Mouse (Mus musculus) lung, embryonic 16.5 days (tissue): ENCODE data around the gene Srpk2. TPM values are rescaled to one million over a fixed set of nuclear protein-coding genes. Genes with fewer than 3 reads are reported as not detected.

Experiments used
- ATAC-seq: fragments of 200-750 bp; cut with Nextera tagmentation; 2 replicates; pipeline ENCODE4 v1.8.0; 2017; ENCODE audit warnings: low read depth, mild to moderate bottlenecking, moderate library complexity
- H3K27ac ChIP-seq: fragments of 300-500 bp; sonication (generic); 2 replicates; pipeline ENCODE4 v1.5.1; 2014; ENCODE audit warnings: mild to moderate bottlenecking, control low read depth, low read length
- H3K27me3 ChIP-seq: fragments of 300-500 bp; sonication (generic); 2 replicates; pipeline ENCODE4 v1.6.1; 2014; ENCODE audit warnings: low read depth, low read length, mixed read lengths; ENCODE audit not compliant: control insufficient read depth, insufficient read depth
- H3K36me3 ChIP-seq: fragments of 300-500 bp; sonication (generic); 2 replicates; pipeline ENCODE4 v1.6.1; 2014; ENCODE audit warnings: low read length; ENCODE audit not compliant: control insufficient read depth, insufficient read depth
- H3K4me1 ChIP-seq: fragments of 300-500 bp; sonication (generic); replicated peaks from 2 replicates; pipeline ENCODE4 v1.6.1; 2014; ENCODE audit warnings: low read length, mixed read lengths; ENCODE audit not compliant: control insufficient read depth, insufficient read depth
- H3K4me2 ChIP-seq: fragments of 300-500 bp; sonication (generic); 2 replicates; pipeline ENCODE4 v1.6.1; 2014; ENCODE audit warnings: low read depth, low read length, control low read depth
- H3K4me3 ChIP-seq: fragments of 300-500 bp; sonication (generic); 2 replicates; pipeline ENCODE4 v1.5.1; 2014; ENCODE audit warnings: mild to moderate bottlenecking, low read length, control low read depth
- H3K9ac ChIP-seq: fragments of 300-500 bp; sonication (generic); 2 replicates; pipeline ENCODE4 v1.6.1; 2014; ENCODE audit warnings: low read length, control low read depth
- H3K9me3 ChIP-seq: fragments of 300-500 bp; sonication (generic); 2 replicates; pipeline ENCODE4 v1.6.1; 2016; ENCODE audit warnings: low read length; ENCODE audit not compliant: control insufficient read depth
- WGBS: fragments of 180-500 bp; shearing (Covaris S2); extraction: QIAGEN DNeasy Blood & Tissue Kit; methylation state at CpG from one replicate; pipeline ENCODE4 v1.1.7; 2014; 5-methylcytosine and 5-hydroxymethylcytosine counted together
- polyA plus RNA-seq: library from polyadenylated mRNA; unstranded; fragments of >200 nt; fragmentation: Nextera tagmentation; extraction: Ambion mirVana; gene quantifications from 2 replicates; pipeline ENCODE4 v1.2.1, GENCODE M21; 2015

Gene Srpk2
- polyA plus RNA-seq, 1 experiment from 2014 or later, result 43.7 TPM

DNA sequence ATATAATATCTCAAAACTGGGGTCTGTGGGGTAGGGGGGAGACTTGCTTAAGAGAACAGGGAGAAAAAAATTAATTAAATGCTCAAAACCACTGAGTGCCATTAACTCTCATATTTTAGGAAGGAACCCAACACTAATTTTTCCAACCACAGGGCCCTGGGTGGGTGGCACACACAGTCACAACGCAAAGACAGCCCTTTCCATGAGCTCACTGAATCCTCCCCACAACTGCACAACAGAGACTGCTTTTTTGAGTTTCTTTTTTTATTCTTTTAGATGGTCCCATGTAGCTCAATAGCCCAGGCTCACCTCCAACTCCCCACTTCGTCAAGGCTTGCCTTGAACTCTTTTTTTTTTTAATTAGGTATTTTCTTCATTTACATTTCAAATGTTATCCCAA lies 58.2 kb downstream of the Srpk2 start:
- H3K4me3 ChIP-seq, result no peak overlapping the region
- 76% methylated on average over 2 of the region's 2 CpGs for WGBS
- no peak overlapping the region for H3K9ac ChIP-seq
- no peak for ATAC-seq
- no peaks in the 10 kb centered on the region for H3K9me3 ChIP-seq
- H3K36me3 ChIP-seq, result no peaks in the 10 kb centered on the region
- H3K4me2 ChIP-seq, result no peak overlapping the region
- H3K4me1 ChIP-seq, result 0 out of 2 replicates have a peak, but pooled peaks cover 4% of the 10 kb centered on the region
- H3K27ac ChIP-seq, result no peak overlapping the region
- H3K27me3 ChIP-seq, result no peaks in the 10 kb centered on the region

- no peaks in the 10 kb centered on the region for H3K9me3 ChIP-seq
- no peaks in the 10 kb centered on the region for H3K4me1 ChIP-seq
- no peaks in the 10 kb centered on the region for H3K27me3 ChIP-seq
- no peaks in the 10 kb centered on the region for H3K36me3 ChIP-seq
- H3K4me2 ChIP-seq, result no peak overlapping the region
- no peak for ATAC-seq
- WGBS, result 85% methylated on average over 8 of the region's 8 CpGs
- H3K4me3 ChIP-seq, result no peak overlapping the region
- H3K9ac ChIP-seq, result no peak overlapping the region
- no peak overlapping the region for H3K27ac ChIP-seq
These were observed 63.8 kb downstream of the Srpk2 start for GRCm38 (mm10) chr5:23620621-23621020.

DNA sequence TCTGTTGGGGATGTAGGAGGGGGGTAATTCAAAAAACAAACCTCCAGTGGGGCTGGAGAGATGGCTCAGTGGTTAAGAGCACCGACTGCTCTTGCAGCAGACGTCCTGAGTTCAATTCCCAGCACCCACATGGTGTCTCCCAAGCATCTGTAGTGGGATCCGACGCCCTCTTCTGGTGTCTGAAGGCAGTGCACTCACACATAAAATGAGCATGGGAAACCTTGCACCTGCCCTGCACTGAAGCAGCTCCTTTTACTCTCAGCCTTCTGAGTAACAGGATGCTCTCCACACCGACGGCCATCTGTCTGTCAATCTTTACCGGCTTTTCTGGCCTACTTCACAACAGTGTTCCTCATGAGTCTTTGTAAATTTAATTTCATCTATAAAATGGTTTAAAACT lies 65.8 kb downstream of the Srpk2 start:
- no peaks in the 10 kb centered on the region for H3K27me3 ChIP-seq
- no peak overlapping the region for H3K9ac ChIP-seq
- H3K4me3 ChIP-seq, result no peak overlapping the region
- H3K4me2 ChIP-seq, result no peak overlapping the region
- H3K9me3 ChIP-seq, result no peaks in the 10 kb centered on the region
- no peaks in the 10 kb centered on the region for H3K36me3 ChIP-seq
- H3K27ac ChIP-seq, result no peak overlapping the region
- WGBS, result 92% methylated on average over 7 of the region's 7 CpGs
- no peak for ATAC-seq
- 0 out of 2 replicates have a peak, but pooled peaks cover 2% of the 10 kb centered on the region for H3K4me1 ChIP-seq

- Histone ChIP-seq H3K27me3 (no peaks in the 10 kb centered on the region), H3K27ac (peak overlapping the region; percentile 94), H3K4me3 (peak overlapping the region; percentile 58), H3K4me2 (peak overlapping the region; percentile 70), H3K9me3 (no peaks in the 10 kb centered on the region), H3K36me3 (no peaks in the 10 kb centered on the region), H3K4me1 (0 out of 2 replicates have a peak, but pooled peaks cover 4% of the 10 kb centered on the region), H3K9ac (peak overlapping the region; percentile 72)
- WGBS, result 28% methylated on average over 5 of the region's 5 CpGs
- ATAC-seq, result peak; percentile 44
These were observed 67.4 kb downstream of the Srpk2 start for GRCm38 (mm10) chr5:23617104-23617415.

DNA sequence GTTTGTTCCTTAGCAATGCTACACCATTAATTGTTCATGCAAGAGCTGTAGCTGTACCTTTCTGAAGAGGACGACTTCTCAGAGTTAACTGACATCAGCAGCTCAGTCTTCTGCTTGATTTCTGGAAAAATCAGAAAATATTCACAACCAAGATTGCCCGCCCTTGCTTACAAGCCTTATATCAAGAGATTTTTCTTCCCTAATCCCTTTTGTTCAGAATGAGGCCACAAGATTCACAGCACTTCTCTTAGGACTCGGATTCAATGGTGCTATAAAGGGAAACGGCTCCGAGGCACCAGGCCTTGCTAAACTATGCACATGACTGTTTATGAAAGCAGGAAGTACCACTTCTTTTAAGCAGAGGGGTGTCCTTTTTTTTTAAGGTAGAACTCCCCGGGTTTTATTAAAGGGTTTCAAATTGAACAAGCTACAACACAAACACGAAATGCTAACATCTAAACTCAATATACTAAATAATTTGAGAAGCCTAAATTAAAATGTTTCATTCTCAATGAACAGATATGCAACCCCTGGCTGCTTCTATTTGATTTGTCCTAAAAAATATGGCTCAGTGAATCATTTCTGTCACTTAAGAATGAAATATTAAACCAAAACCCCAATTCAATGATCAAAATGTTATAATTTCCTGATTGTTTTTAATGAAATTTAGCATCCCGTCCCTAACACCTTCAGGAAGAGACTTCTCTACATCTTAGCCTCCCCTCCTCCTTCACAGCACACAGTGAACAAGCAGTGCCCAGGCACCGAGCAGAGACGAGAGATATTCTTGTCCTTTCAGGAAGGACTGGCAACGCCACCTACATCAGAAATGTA lies 67.9 kb downstream of the Srpk2 start:
- Histone ChIP-seq H3K9me3 (no peaks in the 10 kb centered on the region), H3K4me2 (peak overlapping the region; percentile 70), H3K27me3 (no peaks in the 10 kb centered on the region), H3K9ac (peak overlapping the region; percentile 72), H3K4me3 (peak overlapping the region; percentile 62), H3K27ac (peak overlapping the region; percentile 94), H3K36me3 (no peaks in the 10 kb centered on the region), H3K4me1 (0 out of 2 replicates have a peak, but pooled peaks cover 4% of the 10 kb centered on the region)
- peak; percentile 94 for ATAC-seq
- WGBS, result 9% methylated on average over 11 of the region's 11 CpGs

- peak; percentile 56 for ATAC-seq
- WGBS, result 24% methylated on average over 5 of the region's 5 CpGs
These were observed 68.7 kb downstream of the Srpk2 start for GRCm38 (mm10) chr5:23615586-23616269.

DNA sequence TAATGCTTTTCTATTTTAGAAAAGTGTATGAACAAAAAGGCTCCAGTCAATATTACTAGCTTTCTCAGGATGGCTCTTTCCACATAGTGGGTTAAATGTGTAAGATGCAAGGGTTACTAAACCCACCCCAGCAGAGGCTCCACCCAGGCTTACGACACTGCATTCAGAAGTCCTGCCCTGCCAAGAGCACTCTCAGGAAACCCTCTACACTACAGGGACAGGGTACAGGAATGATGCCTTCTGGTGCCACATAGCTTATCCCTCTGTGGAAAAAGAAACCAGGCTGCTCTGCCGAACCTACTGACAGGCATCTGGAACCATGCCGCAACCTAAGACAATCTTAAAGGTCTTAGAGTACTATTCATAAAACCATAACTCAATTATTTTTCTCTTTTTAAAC lies 71.6 kb downstream of the Srpk2 start:
- H3K27ac ChIP-seq, result no peak overlapping the region
- no peak overlapping the region for H3K9ac ChIP-seq
- no peaks in the 10 kb centered on the region for H3K9me3 ChIP-seq
- WGBS, result 67% methylated on average over 3 of the region's 3 CpGs
- no peaks in the 10 kb centered on the region for H3K36me3 ChIP-seq
- no peak overlapping the region for H3K4me2 ChIP-seq
- no peaks in the 10 kb centered on the region for H3K27me3 ChIP-seq
- no peak for ATAC-seq
- H3K4me3 ChIP-seq, result no peak overlapping the region
- H3K4me1 ChIP-seq, result 0 out of 2 replicates have a peak, but pooled peaks cover 4% of the 10 kb centered on the region

More at GRCm38 (mm10) chr5:23615586-23616269, 68.7 kb downstream of the Srpk2 start:
- H3K27ac ChIP-seq, result peak overlapping the region; percentile 89
- H3K4me2 ChIP-seq, result peak overlapping the region; percentile 68
- peak overlapping the region; percentile 62 for H3K4me3 ChIP-seq
- H3K4me1 ChIP-seq, result 0 out of 2 replicates have a peak, but pooled peaks cover 4% of the 10 kb centered on the region
- peak overlapping the region; percentile 63 for H3K9ac ChIP-seq
- no peaks in the 10 kb centered on the region for H3K9me3 ChIP-seq
- H3K36me3 ChIP-seq, result no peaks in the 10 kb centered on the region
- no peaks in the 10 kb centered on the region for H3K27me3 ChIP-seq

GRCm38 (mm10) chr5:23604036-23604705 lies 80.2 kb downstream of the Srpk2 start:
- peaks cover 6% of the 10 kb centered on the region; the same call in 1 of the 2 replicates for H3K4me1 ChIP-seq
- 71% methylated on average over 7 of the region's 7 CpGs for WGBS
- H3K27ac ChIP-seq, result peak overlapping the region; percentile 61
- no peak overlapping the region for H3K9ac ChIP-seq
- ATAC-seq, result 0 out of 2 replicates have a peak, but pooled peaks have one; percentile 34
- no peak overlapping the region for H3K4me3 ChIP-seq
- H3K4me2 ChIP-seq, result 0 out of 2 replicates have a peak overlapping the region, but pooled peaks have one; percentile 11
- H3K9me3 ChIP-seq, result no peaks in the 10 kb centered on the region
- no peaks in the 10 kb centered on the region for H3K36me3 ChIP-seq
- no peaks in the 10 kb centered on the region for H3K27me3 ChIP-seq
